Mouse (Mus musculus) CD4-positive, CD25-positive, alpha-beta regulatory T cell (primary cell): ENCODE data around the gene Gng7. TPM values are rescaled to one million over a fixed set of nuclear protein-coding genes. Genes with fewer than 3 reads are reported as not detected.

ENCODE experiments used
- polyA plus RNA-seq: library from polyadenylated mRNA; unstranded; fragments of 100-300 nt; shearing (Covaris generic); gene quantifications from one replicate; pipeline ENCODE4 v1.2.1, GENCODE M21; 2017

Gene Gng7
- polyA plus RNA-seq: 0.23 TPM

GRCm38 (mm10) chr10:81014393-81015384 is at the start of gene Gng7:
Gene Gng7, minus strand, starts transcription at chr10:81014945.

GRCm38 (mm10) chr10:81059603-81060543 is 45.1 kb upstream of the Gng7 start, which contains the start of gene Sgta:
Gene Sgta, minus strand, starts transcription at chr10:81060181.

GRCm38 (mm10) chr10:81036988-81037580 is 22.3 kb upstream of the Gng7 start, which contains the start of gene Slc39a3:
Gene Slc39a3, minus strand, starts transcription at chr10:81037426.

GRCm38 (mm10) chr10:81025639-81026275 is 11.0 kb upstream of the Gng7 start, which contains the start of gene Diras1:
Gene Diras1, minus strand, starts transcription at chr10:81025662.

GRCm38 (mm10) chr10:80929299-80930226 is 85.2 kb downstream of the Gng7 start, which contains the start of gene Gadd45b:
Gene Gadd45b, plus strand, starts transcription at chr10:80930073.

GRCm38 (mm10) chr10:80917779-80918434 is 96.8 kb downstream of the Gng7 start, which contains the start of gene Lmnb2:
Gene Lmnb2, minus strand, starts transcription at chr10:80918245.

GRCm38 (mm10) chr10:80900318-80901247 is 114.2 kb downstream of the Gng7 start, which contains the start of gene Timm13:
Gene Timm13, minus strand, starts transcription at chr10:80900969.

Other genes starting within 250 kb of the Gng7 start
- gene Sf3a2, start 216.7 kb downstream of the Gng7 start, polyA plus RNA-seq: 74.2 TPM
- gene Plekhj1, start 216.3 kb downstream of the Gng7 start, polyA plus RNA-seq: 275 TPM
- not detected for gene Amh, start 209.7 kb downstream of the Gng7 start, polyA plus RNA-seq
- gene Jsrp1, start 201.4 kb downstream of the Gng7 start, polyA plus RNA-seq: not detected
- gene Oaz1, start 188.3 kb downstream of the Gng7 start, polyA plus RNA-seq: 1,936 TPM
- not detected for gene Lingo3, start 170.9 kb downstream of the Gng7 start, polyA plus RNA-seq
- gene Lsm7, start 159.7 kb downstream of the Gng7 start, polyA plus RNA-seq: 181 TPM
- 28.4 TPM for gene Sppl2b, start 159.7 kb downstream of the Gng7 start, polyA plus RNA-seq
- gene Tmprss9, start 143.1 kb downstream of the Gng7 start, polyA plus RNA-seq: 0.08 TPM
- gene Timm13, start 114.0 kb downstream of the Gng7 start, polyA plus RNA-seq: 222 TPM
- 18.1 TPM for gene Lmnb2, start 96.7 kb downstream of the Gng7 start, polyA plus RNA-seq
- 47.2 TPM for gene Gadd45b, start 84.9 kb downstream of the Gng7 start, polyA plus RNA-seq
- 0.13 TPM for gene Diras1, start 10.7 kb upstream of the Gng7 start, polyA plus RNA-seq
- 22.2 TPM for gene Slc39a3, start 22.5 kb upstream of the Gng7 start, polyA plus RNA-seq
- gene Sgta, start 45.2 kb upstream of the Gng7 start, polyA plus RNA-seq: 105 TPM
- 10.9 TPM for gene Thop1, start 55.1 kb upstream of the Gng7 start, polyA plus RNA-seq
- 0.28 TPM for gene Creb3l3, start 83.9 kb upstream of the Gng7 start, polyA plus RNA-seq
- 177 TPM for gene Map2k2, start 91.0 kb upstream of the Gng7 start, polyA plus RNA-seq
- gene Zbtb7a, start 120.3 kb upstream of the Gng7 start, polyA plus RNA-seq: 79.4 TPM
- 57.9 TPM for gene Pias4, start 153.0 kb upstream of the Gng7 start, polyA plus RNA-seq
- 670 TPM for gene Eef2, start 161.7 kb upstream of the Gng7 start, polyA plus RNA-seq
- 96.8 TPM for gene Dapk3, start 168.1 kb upstream of the Gng7 start, polyA plus RNA-seq
- not detected for gene 4930442H23Rik, start 168.9 kb upstream of the Gng7 start, polyA plus RNA-seq
- 0.28 TPM for gene Nmrk2, start 187.1 kb upstream of the Gng7 start, polyA plus RNA-seq
- 3.4 TPM for gene Atcay, start 215.9 kb upstream of the Gng7 start, polyA plus RNA-seq
- 5.4 TPM for gene Zfr2, start 218.2 kb upstream of the Gng7 start, polyA plus RNA-seq
- gene Matk, start 238.0 kb upstream of the Gng7 start, polyA plus RNA-seq: 88.9 TPM